Mouse (Mus musculus) kidney, adult 2 months (tissue): ENCODE results near the gene Ubac2.

Experiments
- CTCF ChIP-seq: fragments of 200-500 bp; conservative IDR thresholded peaks from 2 replicates; pipeline ENCODE4 v1.5.1; 2011; ENCODE audit warnings: low read depth, mild to moderate bottlenecking, control low read depth, low read length, moderate library complexity, mixed read lengths; ENCODE audit not compliant: insufficient read depth, insufficient read length
- POLR2A ChIP-seq: fragments of 200-500 bp; IDR thresholded peaks from one replicate; pipeline ENCODE4 v1.6.1; 2011; ENCODE audit warnings: low read depth, low read length, control low read depth

DNA sequence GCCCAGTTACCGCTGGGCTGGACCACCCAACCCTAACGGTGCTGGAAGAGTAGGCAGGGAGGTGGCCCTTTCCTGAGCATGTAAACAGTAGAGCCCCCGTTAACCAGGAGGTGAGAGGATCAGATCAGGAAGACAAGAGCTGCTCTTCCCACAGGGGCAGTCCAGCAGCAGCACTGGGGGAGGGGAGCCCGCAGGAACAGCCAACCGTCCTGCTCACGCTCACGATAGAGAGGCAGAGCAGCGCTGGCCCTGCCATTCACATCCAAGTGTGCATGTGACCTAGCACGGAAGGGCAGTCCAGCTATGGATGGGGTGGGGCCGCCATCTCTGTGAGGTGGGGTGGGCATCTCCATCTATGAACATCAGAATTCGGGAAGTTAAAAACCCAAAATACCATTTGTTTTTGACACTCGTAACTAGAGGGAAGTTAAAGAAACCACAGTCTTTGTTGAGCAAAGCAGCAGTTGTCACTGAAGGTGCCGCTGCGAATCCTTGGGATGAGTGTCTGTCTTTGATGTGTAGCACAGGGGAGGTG lies 135.1 kb downstream of the Ubac2 start:
- TF ChIP-seq CTCF = no peak
- no peak for TF ChIP-seq POLR2A
